Mouse (Mus musculus): ENCODE measurements around the gene Syne1. TPM values are rescaled to one million over a fixed set of nuclear protein-coding genes. Genes with fewer than 3 reads are reported as not detected.

Syne1 gene
- polyA plus RNA-seq, 1 experiment = 17.5 TPM

GRCm38 (mm10) chr10:5025906-5026305 lies 525.4 kb downstream of the Syne1 start:
- no peak for TF ChIP-seq POLR2A (IDR thresholded peaks at IDR 0.05; ENCODE audit: borderline replicate concordance, low read depth, low read length)
- Histone ChIP-seq H3K4me1 (ENCODE audit: control insufficient read depth, insufficient read depth, low read length) (no peaks in the 10 kb centered on the region), H3K27ac (ENCODE audit: insufficient read depth, low read depth, low read length) (no peak overlapping the region), H3K4me3 (ENCODE audit: insufficient read depth, low read length) (no peak overlapping the region)

DNA sequence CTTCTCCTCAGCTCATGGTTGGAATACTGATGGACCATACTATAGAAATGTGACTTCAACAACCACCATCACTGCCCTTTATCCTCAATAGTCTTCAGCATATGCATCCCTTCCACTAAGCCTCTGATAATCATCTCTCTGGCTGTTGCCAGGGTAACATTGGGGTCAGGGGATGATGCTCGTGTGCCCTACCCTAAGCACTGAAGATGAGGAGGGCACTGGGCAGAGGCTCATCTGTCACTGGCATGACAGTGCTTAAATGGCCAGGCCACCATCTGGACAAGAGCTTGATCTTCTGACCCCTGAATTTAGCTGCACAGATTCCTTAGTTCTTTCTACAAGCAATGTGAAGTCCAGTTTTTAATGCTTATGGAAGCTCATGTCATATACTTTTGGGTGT lies 534.1 kb downstream of the Syne1 start:
- no peaks in the 10 kb centered on the region for H3K4me1 ChIP-seq (ENCODE audit: control insufficient read depth, insufficient read depth, low read length)
- no peak overlapping the region for H3K27ac ChIP-seq (ENCODE audit: insufficient read depth, low read depth, low read length)
- no peak overlapping the region for H3K4me3 ChIP-seq (ENCODE audit: insufficient read depth, low read length)
- TF ChIP-seq CTCF (IDR thresholded peaks at IDR 0.05; ENCODE audit: low read depth, low read length) = no peak
- no peak for TF ChIP-seq POLR2A (IDR thresholded peaks at IDR 0.05; ENCODE audit: borderline replicate concordance, low read depth, low read length)

- no peak overlapping the region for H3K4me3 ChIP-seq (ENCODE audit: insufficient read depth, low read length)
- TF ChIP-seq POLR2A (IDR thresholded peaks at IDR 0.05; ENCODE audit: borderline replicate concordance, low read depth, low read length) (no peak), CTCF (IDR thresholded peaks at IDR 0.05; ENCODE audit: low read depth, low read length) (no peak)
- no peak overlapping the region for H3K27ac ChIP-seq (ENCODE audit: insufficient read depth, low read depth, low read length)
Observed at GRCm38 (mm10) chr10:5014976-5015375, 536.3 kb downstream of the Syne1 start.

DNA sequence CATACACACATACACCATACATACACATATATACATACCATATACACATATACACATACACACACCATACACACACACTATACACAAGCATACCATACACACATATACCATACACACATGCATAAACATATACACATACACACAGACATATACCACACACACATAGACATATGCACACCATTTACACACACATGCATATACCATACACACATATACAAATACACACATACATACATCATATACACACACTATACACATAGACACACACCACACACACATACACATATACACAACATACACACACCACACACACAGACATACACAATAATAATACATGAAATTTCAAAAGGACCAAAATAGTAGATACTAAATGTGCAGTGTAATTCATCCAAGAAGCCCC lies 539.3 kb downstream of the Syne1 start:
- H3K27ac ChIP-seq (ENCODE audit: insufficient read depth, low read depth, low read length) = no peak overlapping the region
- TF ChIP-seq CTCF (IDR thresholded peaks at IDR 0.05; ENCODE audit: low read depth, low read length) (no peak), POLR2A (IDR thresholded peaks at IDR 0.05; ENCODE audit: borderline replicate concordance, low read depth, low read length) (no peak)
- H3K4me3 ChIP-seq (ENCODE audit: insufficient read depth, low read length) = no peak overlapping the region
- H3K4me1 ChIP-seq (ENCODE audit: control insufficient read depth, insufficient read depth, low read length) = no peaks in the 10 kb centered on the region

More at GRCm38 (mm10) chr10:5014976-5015375, 536.3 kb downstream of the Syne1 start:
- H3K4me1 ChIP-seq (ENCODE audit: control insufficient read depth, insufficient read depth, low read length) = no peaks in the 10 kb centered on the region

GRCm38 (mm10) chr10:5008795-5009366 lies 542.4 kb downstream of the Syne1 start:
- TF ChIP-seq POLR2A (IDR thresholded peaks at IDR 0.05; ENCODE audit: borderline replicate concordance, low read depth, low read length) = no peak
- no peak for TF ChIP-seq CTCF (IDR thresholded peaks at IDR 0.05; ENCODE audit: low read depth, low read length)
- Histone ChIP-seq H3K4me3 (ENCODE audit: insufficient read depth, low read length) (no peak overlapping the region), H3K4me1 (ENCODE audit: control insufficient read depth, insufficient read depth, low read length) (no peaks in the 10 kb centered on the region), H3K27ac (ENCODE audit: insufficient read depth, low read depth, low read length) (no peak overlapping the region)

DNA sequence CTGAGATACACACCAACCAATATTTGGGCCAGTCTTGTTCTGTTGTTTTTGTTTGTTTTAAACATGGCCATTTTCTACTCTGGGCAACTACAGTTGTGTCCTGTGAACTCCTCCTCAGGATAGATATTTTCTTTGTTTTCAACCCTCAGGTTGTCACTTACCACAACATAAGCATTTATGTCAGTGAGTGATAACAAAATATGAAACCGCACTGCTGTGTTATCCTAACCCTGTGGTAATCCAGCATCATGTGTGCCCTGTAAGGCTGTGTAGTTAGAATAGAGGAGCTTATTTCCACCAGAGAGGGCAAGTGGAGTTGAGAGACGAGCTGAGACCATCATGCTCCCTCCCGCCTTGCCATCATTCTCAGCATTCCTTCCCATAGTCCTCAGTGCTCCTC lies 554.7 kb downstream of the Syne1 start:
- Histone ChIP-seq H3K27ac (ENCODE audit: insufficient read depth, low read depth, low read length) (no peak overlapping the region), H3K4me3 (ENCODE audit: insufficient read depth, low read length) (no peak overlapping the region), H3K4me1 (ENCODE audit: control insufficient read depth, insufficient read depth, low read length) (no peaks in the 10 kb centered on the region; the same call in 1 of the 2 replicates)
- TF ChIP-seq POLR2A (IDR thresholded peaks at IDR 0.05; ENCODE audit: borderline replicate concordance, low read depth, low read length) (no peak), CTCF (IDR thresholded peaks at IDR 0.05; ENCODE audit: low read depth, low read length) (no peak)

GRCm38 (mm10) chr10:4993802-4994201 lies 557.5 kb downstream of the Syne1 start:
- Histone ChIP-seq H3K27ac (ENCODE audit: insufficient read depth, low read depth, low read length) (no peak overlapping the region), H3K4me1 (ENCODE audit: control insufficient read depth, insufficient read depth, low read length) (no peaks in the 10 kb centered on the region; the same call in 1 of the 2 replicates), H3K4me3 (ENCODE audit: insufficient read depth, low read length) (no peak overlapping the region)
- TF ChIP-seq POLR2A (IDR thresholded peaks at IDR 0.05; ENCODE audit: borderline replicate concordance, low read depth, low read length) (no peak), CTCF (IDR thresholded peaks at IDR 0.05; ENCODE audit: low read depth, low read length) (no peak)

GRCm38 (mm10) chr10:4983919-4984318 lies 567.4 kb downstream of the Syne1 start:
- TF ChIP-seq POLR2A (IDR thresholded peaks at IDR 0.05; ENCODE audit: borderline replicate concordance, low read depth, low read length) (no peak), CTCF (IDR thresholded peaks at IDR 0.05; ENCODE audit: low read depth, low read length) (no peak)
- no peak overlapping the region for H3K27ac ChIP-seq (ENCODE audit: insufficient read depth, low read depth, low read length)
- no peaks in the 10 kb centered on the region for H3K4me1 ChIP-seq (ENCODE audit: control insufficient read depth, insufficient read depth, low read length)
- H3K4me3 ChIP-seq (ENCODE audit: insufficient read depth, low read length) = no peak overlapping the region

- TF ChIP-seq POLR2A (IDR thresholded peaks at IDR 0.05; ENCODE audit: borderline replicate concordance, low read depth, low read length) (no peak), CTCF (IDR thresholded peaks at IDR 0.05; ENCODE audit: low read depth, low read length) (no peak)
- Histone ChIP-seq H3K4me1 (ENCODE audit: control insufficient read depth, insufficient read depth, low read length) (no peaks in the 10 kb centered on the region), H3K27ac (ENCODE audit: insufficient read depth, low read depth, low read length) (no peak overlapping the region), H3K4me3 (ENCODE audit: insufficient read depth, low read length) (no peak overlapping the region)
Observed at GRCm38 (mm10) chr10:4977374-4977773, 573.9 kb downstream of the Syne1 start.

DNA sequence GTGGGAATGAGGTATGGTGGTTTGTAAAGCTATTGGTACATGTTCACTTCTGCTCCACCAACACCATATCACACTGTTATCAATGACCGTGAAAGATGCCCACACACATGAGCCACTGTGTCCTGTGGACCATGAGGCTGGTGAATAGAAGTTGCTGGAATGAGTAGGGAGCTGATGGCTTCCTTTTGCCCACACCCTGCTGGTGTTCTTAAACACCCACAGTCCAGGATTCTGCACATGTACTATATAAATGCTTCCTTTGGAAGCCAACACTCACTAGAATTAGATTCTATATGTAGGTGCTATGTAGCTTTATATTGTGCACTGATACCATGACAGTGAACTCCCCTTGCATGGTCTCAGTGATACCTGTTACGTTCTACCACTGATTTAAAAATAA lies 574.7 kb downstream of the Syne1 start:
- TF ChIP-seq POLR2A (IDR thresholded peaks at IDR 0.05; ENCODE audit: borderline replicate concordance, low read depth, low read length) (no peak), CTCF (IDR thresholded peaks at IDR 0.05; ENCODE audit: low read depth, low read length) (no peak)
- Histone ChIP-seq H3K4me1 (ENCODE audit: control insufficient read depth, insufficient read depth, low read length) (no peaks in the 10 kb centered on the region), H3K4me3 (ENCODE audit: insufficient read depth, low read length) (no peak overlapping the region), H3K27ac (ENCODE audit: insufficient read depth, low read depth, low read length) (no peak overlapping the region)

DNA sequence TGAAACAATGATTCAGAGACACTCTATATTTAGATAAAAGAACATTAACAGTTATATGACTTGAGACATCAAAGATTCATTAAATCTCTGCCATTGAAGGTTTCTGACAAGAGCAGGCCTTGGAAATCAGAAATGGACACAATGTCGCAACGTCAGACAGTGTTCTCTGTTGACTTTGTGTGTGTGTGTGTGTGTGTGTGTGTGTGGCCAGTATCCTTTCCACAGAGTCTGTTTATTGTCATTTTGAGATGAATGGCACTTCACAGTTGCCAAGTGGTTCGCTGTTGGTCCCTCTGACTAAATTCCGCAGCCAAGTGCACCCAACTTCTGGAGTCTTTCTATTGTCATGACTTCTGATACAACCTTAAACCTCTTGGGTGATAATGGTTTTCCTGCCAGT lies 577.0 kb downstream of the Syne1 start:
- Histone ChIP-seq H3K27ac (ENCODE audit: insufficient read depth, low read depth, low read length) (no peak overlapping the region), H3K4me3 (ENCODE audit: insufficient read depth, low read length) (no peak overlapping the region), H3K4me1 (ENCODE audit: control insufficient read depth, insufficient read depth, low read length) (no peaks in the 10 kb centered on the region)
- TF ChIP-seq POLR2A (IDR thresholded peaks at IDR 0.05; ENCODE audit: borderline replicate concordance, low read depth, low read length) (no peak), CTCF (IDR thresholded peaks at IDR 0.05; ENCODE audit: low read depth, low read length) (no peak)

All from bone marrow macrophage, adult 2 months (primary cell).